In the genomic region with DNA sequence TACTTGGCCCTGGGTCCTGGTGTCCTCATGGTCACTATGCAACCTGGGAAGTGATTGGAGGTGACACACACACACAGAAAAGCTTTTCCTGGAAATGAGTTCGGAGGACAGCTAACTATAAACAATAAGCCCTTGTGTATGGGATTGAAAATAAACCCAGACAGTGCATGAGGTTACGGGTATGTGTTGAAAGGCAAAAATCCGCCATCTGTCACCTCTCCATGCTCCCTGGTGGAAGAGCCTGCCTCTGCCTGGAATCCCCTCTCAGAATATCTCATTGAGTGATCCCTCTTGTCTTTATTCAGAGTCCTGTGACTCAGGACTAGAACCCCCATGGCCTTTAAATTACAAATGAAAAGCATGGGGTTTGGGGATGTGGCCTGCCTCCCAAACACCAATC, we compare ENCODE assay signal across 20 mouse cellular contexts.
DNase-seq lines count a peak whose midpoint lies in the region; ATAC-seq and TF ChIP-seq lines count a peak whose summit lies in the region.
"Had no signal": no experiment of that assay in that cellular context is flagged by ENCODE, and none has a peak within 500 bp of the region (broad histone marks: within the 10 kb centered on the region; RNA-seq: fewer than 3 reads in every experiment).

No protein-coding gene starts in this region.

- no peak overlapping the region for H3K4me3 ChIP-seq in heart, postnatal 0 days (ENCODE audit: low read depth, low read length)
- H3K4me3 ChIP-seq in heart, embryonic 12.5 days: no peak overlapping the region
- H3K4me3 ChIP-seq in midbrain, embryonic 14.5 days (replicated peaks; ENCODE audit: low read depth, low read length): no peak overlapping the region
- H3K4me3 ChIP-seq in midbrain, embryonic 10.5 days: no peak overlapping the region
- H3K4me3 ChIP-seq: embryonic facial prominence, embryonic 15.5 days; hindbrain, embryonic 10.5 days; intestine, embryonic 15.5 days; kidney, embryonic 15.5 days; neural tube, embryonic 15.5 days had no signal

- no peaks in the 10 kb centered on the region for H3K36me3 ChIP-seq in heart, postnatal 0 days (replicated peaks; ENCODE audit: control insufficient read depth, insufficient read depth, low read length)
- H3K36me3 ChIP-seq in heart, embryonic 12.5 days: no peaks in the 10 kb centered on the region
- no peaks in the 10 kb centered on the region for H3K36me3 ChIP-seq in midbrain, embryonic 14.5 days (ENCODE audit: control insufficient read depth, insufficient read depth, low read length)
- H3K36me3 ChIP-seq in midbrain, embryonic 10.5 days: no peaks in the 10 kb centered on the region
- H3K36me3 ChIP-seq: embryonic facial prominence, embryonic 15.5 days; hindbrain, embryonic 10.5 days; intestine, embryonic 15.5 days; kidney, embryonic 15.5 days; neural tube, embryonic 15.5 days had no signal

- H3K4me1 ChIP-seq in heart, postnatal 0 days (ENCODE audit: control insufficient read depth, insufficient read depth): peaks cover 13% of the 10 kb centered on the region
- H3K4me1 ChIP-seq in heart, embryonic 12.5 days (replicated peaks): peaks cover 8% of the 10 kb centered on the region; the same call in 1 of the 2 replicates
- H3K4me1 ChIP-seq in midbrain, embryonic 14.5 days (ENCODE audit: control insufficient read depth, insufficient read depth, low read length): no peaks in the 10 kb centered on the region
- peaks cover 6% of the 10 kb centered on the region; the same call in 1 of the 2 replicates for H3K4me1 ChIP-seq in midbrain, embryonic 10.5 days
- H3K4me1 ChIP-seq: intestine, embryonic 15.5 days; kidney, embryonic 15.5 days; neural tube, embryonic 15.5 days had no signal

- H3K9ac ChIP-seq in heart, postnatal 0 days (replicated peaks; ENCODE audit: low read depth, low read length): no peak overlapping the region
- no peak overlapping the region for H3K9ac ChIP-seq in heart, embryonic 12.5 days
- H3K9ac ChIP-seq in midbrain, embryonic 14.5 days (replicated peaks; ENCODE audit: low read length): no peak overlapping the region
- H3K9ac ChIP-seq: embryonic facial prominence, embryonic 15.5 days; intestine, embryonic 15.5 days; kidney, embryonic 15.5 days; neural tube, embryonic 15.5 days had no signal

- no peaks in the 10 kb centered on the region for H3K9me3 ChIP-seq in heart, postnatal 0 days (replicated peaks; ENCODE audit: control insufficient read depth, low read length)
- no peaks in the 10 kb centered on the region for H3K9me3 ChIP-seq in heart, embryonic 12.5 days (replicated peaks)
- no peaks in the 10 kb centered on the region for H3K9me3 ChIP-seq in midbrain, embryonic 14.5 days (ENCODE audit: control insufficient read depth, low read length)
- H3K9me3 ChIP-seq in midbrain, embryonic 10.5 days (replicated peaks): no peaks in the 10 kb centered on the region
- H3K9me3 ChIP-seq: embryonic facial prominence, embryonic 15.5 days; intestine, embryonic 15.5 days; kidney, embryonic 15.5 days; neural tube, embryonic 15.5 days had no signal

- no peak; the same call in 1 of the 2 replicates for ATAC-seq in heart, postnatal 0 days (ENCODE audit: insufficient read depth, low read depth)
- ATAC-seq in heart, embryonic 12.5 days (ENCODE audit: insufficient number of reproducible peaks, low FRiP score): no peak
- ATAC-seq in midbrain, embryonic 14.5 days (ENCODE audit: low FRiP score, low TSS enrichment): peak; percentile 40; the same call in 1 of the 2 replicates
- ATAC-seq: activated CD4-positive, CD25-positive, alpha-beta regulatory T cell, adult 4 months; intestine, embryonic 15.5 days had no signal

- no peak for TF ChIP-seq CTCF in heart, postnatal 0 days (IDR thresholded peaks at IDR 0.05; ENCODE audit: low read depth)

- DNase-seq in embryo, embryonic 10.5 days (ENCODE audit: low spot score): peak; percentile 2
- no peak for DNase-seq in embryo, embryonic 9.5 days (ENCODE audit: extremely low spot score)
- DNase-seq in heart, postnatal 0 days (ENCODE audit: low spot score): peak; percentile 10
- DNase-seq in midbrain, embryonic 14.5 days: peak; percentile 18
- no peak for DNase-seq in midbrain, embryonic 10.5 days (ENCODE audit: low spot score)
- DNase-seq in spleen, postnatal 36 days (ENCODE audit: low spot score in 2 of 2): no peak
- DNase-seq in right cerebral cortex, postnatal 36 days (ENCODE audit: low spot score in 2 of 2): no peak
- DNase-seq: adrenal gland, postnatal 36 days; layer of hippocampus, postnatal 36 days; left cerebral cortex, postnatal 4 days; lung, adult 2 months had no signal

- H3K27me3 ChIP-seq in heart, postnatal 0 days (ENCODE audit: control insufficient read depth, insufficient read depth, low read length): no peaks in the 10 kb centered on the region
- H3K27me3 ChIP-seq in heart, embryonic 12.5 days (replicated peaks): no peaks in the 10 kb centered on the region
- H3K27me3 ChIP-seq in midbrain, embryonic 14.5 days (ENCODE audit: control insufficient read depth, insufficient read depth, low read length): no peaks in the 10 kb centered on the region
- H3K27me3 ChIP-seq in midbrain, embryonic 10.5 days (ENCODE audit: low read depth, poor library complexity, severe bottlenecking): no peaks in the 10 kb centered on the region
- H3K27me3 ChIP-seq: CH12.LX; embryonic facial prominence, embryonic 15.5 days; intestine, embryonic 15.5 days; kidney, embryonic 15.5 days; neural tube, embryonic 15.5 days had no signal

- no peak for TF ChIP-seq EP300 in heart, postnatal 0 days (IDR thresholded peaks at IDR 0.05; ENCODE audit: low read depth)

- H3K4me2 ChIP-seq in heart, postnatal 0 days (ENCODE audit: low read depth, low read length): no peak overlapping the region
- H3K4me2 ChIP-seq in heart, embryonic 12.5 days: no peak overlapping the region
- H3K4me2 ChIP-seq in midbrain, embryonic 14.5 days (ENCODE audit: low read length): no peak overlapping the region
- H3K4me2 ChIP-seq: embryonic facial prominence, embryonic 15.5 days; intestine, embryonic 15.5 days; kidney, embryonic 15.5 days; neural tube, embryonic 15.5 days had no signal

- 0 out of 2 replicates have a peak overlapping the region, but pooled peaks have one; percentile 30 for H3K27ac ChIP-seq in heart, postnatal 0 days (ENCODE audit: low read depth)
- no peak overlapping the region for H3K27ac ChIP-seq in heart, embryonic 12.5 days (ENCODE audit: poor library complexity, severe bottlenecking)
- H3K27ac ChIP-seq in midbrain, embryonic 14.5 days (replicated peaks; ENCODE audit: low read depth, low read length): no peak overlapping the region
- no peak overlapping the region for H3K27ac ChIP-seq in midbrain, embryonic 10.5 days (replicated peaks)
- H3K27ac ChIP-seq: embryonic facial prominence, embryonic 15.5 days; hindbrain, embryonic 10.5 days; intestine, embryonic 15.5 days; kidney, embryonic 15.5 days; macrophage; neural tube, embryonic 15.5 days had no signal

- 29% methylated on average over 3 of the region's 3 CpGs for WGBS in heart, postnatal 0 days
- 24% methylated on average over 3 of the region's 3 CpGs for WGBS in heart, embryonic 12.5 days
- 17% methylated on average over 3 of the region's 3 CpGs for WGBS in midbrain, embryonic 14.5 days
- WGBS in midbrain, embryonic 10.5 days: 35% methylated on average over 3 of the region's 3 CpGs

Comparison
In these comparisons a context has a peak if more than half of its experiments do, and no peak if none do; other contexts are left out.
1. DNase-seq: peak in embryo, embryonic 10.5 days (single experiment), heart, postnatal 0 days (single experiment) and midbrain, embryonic 14.5 days (single experiment); none in embryo, embryonic 9.5 days (single experiment), midbrain, embryonic 10.5 days (single experiment), spleen, postnatal 36 days (0 of 2) and right cerebral cortex, postnatal 36 days (0 of 2).